Mouse (Mus musculus) left cerebral cortex, adult 18-20 months (tissue): ENCODE measurements around the gene Abhd12. TPM values are rescaled to one million over a fixed set of nuclear protein-coding genes. Genes with fewer than 3 reads are reported as not detected.
A peak's percentile ranks its signal among the peaks of the same experiment; 100 is the strongest.

Experiments used
- DNase-seq, 2 experiments: peaks; one replicate each; pipeline ENCODE4 v3.0.0; 2021 to 2022; ENCODE audit warnings: low spot score in 2 of 2, mixed read lengths in 1 of 2
- total RNA-seq, 2 experiments: library from RNA; stranded (reverse); gene quantifications; 2 replicates each; pipeline ENCODE4 v1.2.3; 2021

Gene Abhd12
- total RNA-seq, 2 experiments from 2014 or later = 320 to 321 TPM

DNA sequence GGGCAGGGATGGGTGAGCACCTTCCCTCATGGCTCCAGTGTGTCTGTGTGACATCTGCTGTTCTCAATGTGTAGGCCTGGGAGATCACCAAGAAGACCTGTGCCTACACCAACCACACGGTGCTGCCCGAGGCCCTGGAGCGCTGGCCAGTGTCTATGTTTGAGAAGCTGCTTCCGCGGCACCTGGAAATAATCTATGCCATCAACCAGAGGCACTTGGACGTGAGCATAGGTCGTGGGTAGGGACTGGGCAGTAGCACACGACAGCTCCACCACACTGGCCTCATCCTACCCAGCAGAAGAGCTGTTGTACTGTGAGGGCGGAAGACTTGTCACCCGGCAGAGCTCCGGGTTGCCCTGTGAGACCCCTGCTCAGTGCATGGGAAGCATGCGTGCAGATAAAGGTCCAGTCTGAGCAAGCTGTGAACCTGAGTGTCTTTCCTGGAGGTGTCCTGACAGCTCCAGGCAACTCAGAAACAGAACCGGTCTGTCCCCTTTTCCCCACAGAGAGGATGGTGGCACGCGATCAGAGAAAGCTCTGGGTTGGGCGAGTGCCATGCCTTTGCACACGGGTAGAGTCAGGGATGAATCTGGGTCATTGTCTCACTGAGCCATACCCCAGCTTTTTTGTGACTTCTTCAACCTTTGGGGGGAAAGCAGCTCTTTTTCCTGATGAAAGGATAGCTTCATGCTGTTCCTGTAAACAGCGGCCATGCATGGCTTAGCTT is 87.7 kb downstream of the Abhd12 start:
- DNase-seq = no peak

DNA sequence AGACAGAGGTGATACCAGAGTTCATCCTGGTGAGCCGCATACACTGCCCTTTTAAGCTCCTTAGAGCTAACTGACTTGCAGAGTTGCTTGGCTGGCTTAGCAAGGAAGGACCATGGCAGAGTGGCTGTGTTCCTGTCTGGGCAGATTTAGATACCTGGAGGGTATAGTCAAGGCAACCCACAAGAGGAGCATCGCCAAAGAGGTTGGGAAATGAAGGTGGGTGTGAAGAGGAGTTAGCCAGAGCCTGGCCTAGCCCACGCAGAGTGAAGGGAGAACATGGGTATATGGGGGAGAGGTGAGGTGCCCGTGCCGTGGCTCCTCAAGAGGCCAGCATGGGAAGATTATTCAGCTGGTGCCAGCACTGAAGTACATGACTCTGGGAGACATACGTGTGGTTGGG is 91.7 kb downstream of the Abhd12 start:
- DNase-seq = no peak

DNA sequence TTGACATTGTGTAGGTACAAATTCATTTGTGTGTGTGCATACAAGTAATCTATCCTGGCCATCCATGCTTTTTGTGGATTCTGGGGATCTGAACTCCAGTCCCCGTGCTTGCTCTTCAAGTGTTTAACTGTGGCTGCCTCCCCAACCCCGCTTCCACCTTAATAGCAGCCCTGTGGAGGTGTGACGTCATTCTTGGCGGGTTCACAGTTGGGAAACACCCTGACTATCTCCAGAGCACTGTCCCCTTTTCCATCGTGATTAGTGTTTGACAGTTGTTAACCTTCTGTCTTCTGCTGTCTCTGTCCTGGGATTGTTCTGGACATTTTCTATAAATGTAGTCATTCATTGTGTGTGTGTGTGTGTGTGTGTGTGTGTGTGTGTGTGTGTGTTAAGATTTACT is 93.9 kb downstream of the Abhd12 start:
- no peak for DNase-seq

DNA sequence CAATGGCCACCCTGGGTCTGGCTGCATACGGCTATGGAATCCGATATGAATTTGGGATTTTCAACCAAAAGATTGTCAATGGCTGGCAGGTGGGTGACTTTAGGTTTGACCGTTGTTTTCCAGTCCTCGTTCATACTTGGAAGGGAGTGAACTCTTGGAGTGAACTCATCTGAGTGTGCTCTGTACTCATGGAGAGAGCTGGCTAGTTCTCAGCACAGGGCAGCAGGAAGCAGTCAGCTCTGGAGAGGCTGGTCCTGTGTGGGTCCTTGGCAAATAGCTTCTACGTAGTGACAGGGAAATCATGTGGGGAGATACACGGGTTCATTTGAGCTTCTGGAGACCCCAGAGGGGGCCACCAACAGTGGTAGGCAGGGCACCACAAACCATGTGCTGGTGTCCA is 95.7 kb downstream of the Abhd12 start:
- no peak for DNase-seq

DNA sequence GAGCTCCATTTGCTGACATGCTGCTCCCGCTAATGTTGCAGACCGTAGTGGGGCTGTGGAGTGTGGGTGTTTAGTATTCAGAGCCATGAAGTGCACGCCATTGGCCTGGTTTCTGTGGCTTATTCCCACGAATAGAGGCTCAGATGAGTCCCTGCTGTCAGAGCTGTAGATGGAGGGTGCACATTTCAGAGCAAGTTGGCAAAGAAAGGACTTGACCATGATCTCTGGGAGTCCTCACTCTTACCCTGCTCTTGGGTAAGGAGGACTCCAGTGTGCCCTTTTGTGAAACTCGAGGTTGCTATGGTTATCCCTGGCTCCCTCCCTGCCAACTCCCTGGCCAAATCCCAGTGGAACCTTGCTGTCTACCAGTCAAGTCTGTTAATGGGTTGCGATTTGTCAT is 96.2 kb downstream of the Abhd12 start:
- no peak for DNase-seq

DNA sequence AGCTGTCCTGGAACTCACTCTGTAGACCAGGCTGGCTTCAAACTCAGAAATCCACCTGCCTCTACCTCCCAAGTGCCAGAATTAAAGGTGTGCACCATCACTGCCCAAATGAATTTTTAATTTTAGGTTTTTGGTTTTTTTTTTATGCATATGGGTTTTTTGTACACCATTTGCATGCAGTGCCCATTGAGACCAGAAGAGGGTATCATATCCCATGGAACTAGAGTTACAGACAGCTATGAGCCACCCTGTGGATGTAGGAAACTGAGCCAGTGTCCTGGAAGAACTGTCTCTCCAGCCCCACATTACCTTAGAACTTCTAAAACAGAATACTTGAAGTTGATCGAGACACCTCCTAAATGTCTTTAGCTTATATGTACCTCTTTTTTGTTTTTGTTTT is 101.5 kb downstream of the Abhd12 start:
- DNase-seq = peak in 1 of 2 experiments; percentile 42

DNA sequence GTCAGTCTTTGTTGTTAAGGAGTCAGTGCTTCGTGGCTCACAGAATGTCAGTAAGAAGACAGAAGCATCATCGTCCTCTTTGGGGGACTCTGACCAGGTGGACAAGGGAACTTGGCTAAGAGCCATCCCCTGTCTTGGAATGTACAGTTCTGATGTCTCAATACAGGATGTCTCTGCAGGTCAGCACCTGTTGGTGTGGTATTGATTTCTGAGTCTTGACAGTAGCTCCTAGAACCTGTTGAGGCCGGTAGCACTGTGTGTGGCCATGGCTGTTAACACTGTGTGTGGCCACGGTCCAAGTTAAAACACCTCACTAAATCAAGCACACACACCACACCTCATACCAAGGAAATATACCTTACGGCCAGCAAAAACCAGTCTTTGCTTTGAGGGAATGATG is 103.9 kb downstream of the Abhd12 start:
- no peak for DNase-seq

DNA sequence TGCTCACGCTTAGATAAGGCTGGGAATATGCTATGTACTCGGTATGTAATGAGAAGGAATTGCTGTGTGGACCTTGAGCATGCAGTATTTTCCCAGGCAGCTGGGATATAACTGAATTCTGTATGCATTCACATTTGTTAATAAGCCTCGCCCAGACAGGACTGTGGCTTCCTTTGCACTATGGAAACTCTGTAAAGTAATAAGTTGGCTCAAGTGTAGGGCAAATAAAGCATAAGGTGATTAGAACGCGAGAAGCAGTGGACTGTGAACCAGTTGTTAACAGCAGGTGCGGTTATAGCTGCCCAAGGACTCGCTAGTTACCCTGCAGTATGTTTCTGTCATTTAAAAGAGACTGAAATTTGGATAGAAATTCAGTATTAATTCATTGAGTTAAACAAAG is 106.5 kb downstream of the Abhd12 start:
- no peak for DNase-seq

DNA sequence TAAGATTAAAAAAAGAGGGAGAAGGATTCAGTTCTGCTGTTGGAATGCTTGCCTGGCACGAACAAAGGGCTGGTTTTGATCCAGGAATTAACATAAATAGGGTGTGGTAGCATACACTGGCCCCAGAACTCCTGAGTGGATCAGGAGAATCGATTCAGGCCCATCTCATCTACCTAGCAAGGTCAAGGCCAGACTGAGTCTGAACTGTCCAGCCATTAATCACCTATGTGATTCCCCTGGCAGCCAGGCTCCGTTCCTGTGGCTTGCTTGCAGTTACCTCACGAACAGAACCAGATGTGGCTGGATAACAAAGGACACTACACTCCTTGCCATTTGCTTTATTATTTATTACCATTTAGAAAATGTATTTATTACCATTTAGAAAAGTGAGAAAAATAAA is 111.2 kb downstream of the Abhd12 start:
- no peak for DNase-seq

DNA sequence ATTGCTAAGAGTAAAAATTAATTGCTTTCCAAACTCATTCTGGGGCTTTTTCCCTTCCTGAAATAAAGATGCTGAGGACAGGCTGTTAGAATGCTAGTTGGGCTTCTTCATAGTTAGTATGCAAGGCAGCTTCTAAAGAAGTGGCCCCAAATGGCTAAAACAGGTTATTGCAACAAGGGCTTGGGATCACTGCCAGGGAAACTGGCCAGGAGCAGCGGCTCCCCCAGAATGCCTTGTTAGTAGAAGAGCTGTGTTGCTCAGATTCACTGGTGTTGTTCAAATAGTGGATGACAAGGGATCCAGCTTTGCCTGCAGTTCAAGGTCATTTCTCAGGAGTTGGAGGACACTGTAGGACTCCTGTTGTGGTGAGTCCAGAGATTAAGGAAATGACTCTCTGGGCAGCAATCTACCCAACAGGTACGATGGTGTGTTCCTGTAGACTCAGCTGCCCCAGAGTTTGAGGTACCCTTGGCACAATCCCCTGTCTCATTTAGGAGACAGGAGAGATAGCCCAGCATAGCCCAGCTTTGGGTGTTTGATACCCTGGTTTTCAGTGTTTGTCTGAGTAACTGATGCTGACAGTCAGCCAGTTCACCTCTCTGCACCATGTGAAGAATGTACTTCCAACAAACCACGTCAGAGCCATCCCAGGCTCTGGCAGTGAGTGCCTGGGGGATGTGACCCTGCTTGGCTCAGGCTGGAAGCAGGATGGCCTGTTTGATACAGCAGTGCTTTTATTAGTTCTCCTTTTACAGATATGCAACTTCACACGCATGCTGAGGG is 115.6 kb downstream of the Abhd12 start:
- DNase-seq = peak; percentile 57 to 74

DNA sequence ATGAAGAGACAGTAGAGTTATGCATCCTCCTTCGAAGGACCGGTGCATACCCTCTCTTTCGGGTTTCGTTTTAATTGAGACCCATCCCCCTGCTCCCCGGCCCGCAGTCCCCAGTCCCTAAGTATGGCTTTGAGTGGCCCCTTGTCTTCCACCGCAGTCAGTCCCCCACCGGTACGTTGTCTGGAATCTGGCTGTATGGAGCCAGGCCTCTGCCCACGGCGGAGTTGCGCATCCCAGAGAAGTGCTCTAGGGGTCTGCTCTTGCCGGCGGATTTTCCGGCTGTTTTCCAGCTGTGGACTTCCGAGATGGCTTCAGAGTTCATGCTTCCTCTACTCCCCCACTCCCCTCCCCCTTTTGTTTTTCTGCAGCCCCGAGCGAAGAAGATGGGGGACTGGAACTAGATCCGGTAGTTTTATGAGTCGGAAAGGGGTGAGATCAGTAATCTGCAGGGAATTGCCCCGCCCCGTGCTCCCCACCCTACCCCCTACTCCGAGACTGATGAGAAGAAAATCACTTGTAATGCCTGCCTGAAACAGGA is 117.2 kb downstream of the Abhd12 start:
- no peak for DNase-seq

DNA sequence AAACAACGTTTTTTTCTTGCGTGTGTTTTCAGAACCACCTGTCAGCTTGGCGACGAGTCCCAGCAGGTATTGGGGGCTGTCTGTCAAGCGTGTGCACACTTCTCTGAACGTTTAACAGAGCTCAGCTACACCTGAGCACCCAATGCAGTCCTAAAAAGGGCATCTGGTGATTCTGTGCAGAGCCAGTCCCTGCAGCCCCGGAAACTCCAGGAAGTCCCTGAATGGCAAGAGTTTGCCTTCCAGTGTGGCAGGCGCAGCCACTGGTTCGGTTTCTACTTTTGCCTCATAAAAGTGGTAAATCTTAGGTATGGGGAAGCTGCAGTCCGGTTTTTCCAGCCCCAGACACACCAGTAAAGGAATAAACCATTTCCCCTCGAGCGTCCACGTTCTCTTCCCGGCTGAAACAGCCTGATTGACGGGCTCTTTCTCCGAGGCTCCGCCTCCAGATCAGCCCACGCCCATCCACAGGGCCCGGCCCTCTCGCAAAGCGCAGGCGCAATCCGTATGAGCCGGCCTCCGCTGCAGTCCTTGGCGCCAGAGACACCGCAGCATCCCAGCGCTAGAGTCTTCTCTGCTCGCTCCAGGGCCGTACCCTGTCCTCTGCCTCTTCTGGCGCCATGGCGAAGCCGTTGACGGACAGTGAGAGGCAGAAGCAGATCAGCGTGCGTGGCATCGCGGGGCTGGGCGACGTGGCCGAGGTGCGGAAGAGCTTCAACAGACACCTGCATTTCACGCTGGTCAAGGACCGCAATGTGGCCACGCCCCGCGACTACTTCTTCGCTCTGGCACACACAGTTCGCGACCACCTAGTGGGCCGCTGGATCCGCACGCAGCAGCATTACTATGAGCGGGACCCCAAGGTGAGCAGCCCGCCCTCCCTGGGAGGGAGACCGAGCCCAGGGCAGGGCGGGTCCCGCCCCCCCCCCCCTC is 118.0 kb downstream of the Abhd12 start, which contains the start of gene Pygb:
TSS of gene Pygb (plus strand) at position 485 of the 930 bp plus-strand sequence.
- peak; percentile 79 to 89 for DNase-seq

DNA sequence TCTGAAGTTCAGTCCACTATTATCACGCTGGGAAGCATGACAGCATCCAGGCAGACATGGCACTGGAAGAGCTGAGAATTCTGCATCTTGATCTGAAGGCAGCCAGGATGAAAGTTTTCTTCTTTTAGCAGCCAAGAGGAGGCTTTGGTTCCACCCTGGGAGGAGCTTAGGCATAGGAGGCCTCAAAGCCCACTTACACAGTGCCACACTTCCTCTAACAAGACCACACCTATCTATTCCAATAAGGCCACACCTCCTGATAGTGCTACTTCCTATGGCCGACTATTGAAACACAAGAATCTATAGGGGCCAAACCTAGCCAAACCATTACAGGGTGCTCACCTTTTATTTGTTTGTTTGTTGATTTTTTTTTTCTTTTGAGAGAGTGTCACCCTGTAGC is 121.7 kb downstream of the Abhd12 start:
- no peak for DNase-seq

Other genes starting within 250 kb of the Abhd12 start
- gene Acss1, start 236.2 kb downstream of the Abhd12 start, total RNA-seq = 10 to 100 TPM; 17.7 to 18.3 TPM
- gene Vsx1, start 215.4 kb downstream of the Abhd12 start, total RNA-seq = not detected
- gene Entpd6, start 155.7 kb downstream of the Abhd12 start, total RNA-seq = 10 to 100 TPM; 50.3 to 51.1 TPM
- gene Pygb, start 118.0 kb downstream of the Abhd12 start, total RNA-seq = 100 to 1,000 TPM; 129 to 146 TPM
- gene Gins1, start 659 bp upstream of the Abhd12 start, total RNA-seq = 1 to 10 TPM; 1.3 to 1.4 TPM
- gene Ninl, start 134.6 kb upstream of the Abhd12 start, total RNA-seq = 1 to 10 TPM; 5.5 to 5.8 TPM
- gene Nanp, start 134.7 kb upstream of the Abhd12 start, total RNA-seq = 10 to 100 TPM; 21.7 to 24.8 TPM
- gene Gm14151, start 187.6 kb upstream of the Abhd12 start, total RNA-seq = under 1 TPM in 1 of 2 experiments, not detected in 1; 0.30 TPM
- not detected for gene Gm14147, start 193.5 kb upstream of the Abhd12 start, total RNA-seq